Mouse (Mus musculus) G1E (cell line): ENCODE data around the gene Aldh4a1.

ENCODE experiments used
- CTCF ChIP-seq: IDR thresholded peaks from 2 replicates; pipeline ENCODE4 v1.5.1; 2012; ENCODE audit warnings: low read depth, low read length, inconsistent platforms, mixed read lengths
- GATA1 ChIP-seq: IDR thresholded peaks from 2 replicates; pipeline ENCODE4 v1.6.1; 2012; ENCODE audit warnings: borderline replicate concordance, low read length, inconsistent platforms, mixed read lengths
- POLR2AphosphoS5 ChIP-seq: IDR thresholded peaks from 2 replicates; pipeline ENCODE4 v1.6.1; 2012; ENCODE audit warnings: low read depth, low read length, inconsistent platforms; ENCODE audit not compliant: insufficient replicate concordance
- TAL1 ChIP-seq: conservative IDR thresholded peaks from 2 replicates; pipeline ENCODE4 v1.6.1; 2012; ENCODE audit warnings: low read depth, low read length, inconsistent platforms, mixed read lengths

DNA sequence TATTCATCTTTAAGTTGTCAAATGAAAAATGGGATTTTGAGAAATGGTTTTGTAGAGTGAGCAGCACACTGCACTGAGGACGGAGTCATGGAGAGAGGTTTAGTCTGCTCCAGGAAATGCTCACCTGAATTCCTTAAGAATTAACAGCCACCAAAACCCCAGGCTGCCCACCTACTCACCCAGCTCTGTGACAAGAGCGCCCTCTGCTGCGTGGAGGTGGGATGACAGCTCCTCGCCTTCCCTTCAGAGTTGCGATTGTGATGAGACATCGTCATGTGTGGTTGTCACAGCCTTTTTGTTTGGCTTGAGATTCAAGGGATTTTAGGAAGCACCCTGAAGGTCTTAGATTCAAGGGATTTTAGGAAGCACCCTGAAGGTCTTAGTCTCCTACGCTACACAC is 13.7 kb downstream of the Aldh4a1 start:
- TF ChIP-seq CTCF (peak; percentile 99), POLR2AphosphoS5 (no peak), TAL1 (no peak), GATA1 (no peak)
